Mouse (Mus musculus): ENCODE results near the gene Hoxd4. TPM values are rescaled to one million over a fixed set of nuclear protein-coding genes. Genes with fewer than 3 reads are reported as not detected.

The Hoxd4 gene
- polyA plus RNA-seq, 1 experiment from 2014 or later = 11.2 TPM

DNA sequence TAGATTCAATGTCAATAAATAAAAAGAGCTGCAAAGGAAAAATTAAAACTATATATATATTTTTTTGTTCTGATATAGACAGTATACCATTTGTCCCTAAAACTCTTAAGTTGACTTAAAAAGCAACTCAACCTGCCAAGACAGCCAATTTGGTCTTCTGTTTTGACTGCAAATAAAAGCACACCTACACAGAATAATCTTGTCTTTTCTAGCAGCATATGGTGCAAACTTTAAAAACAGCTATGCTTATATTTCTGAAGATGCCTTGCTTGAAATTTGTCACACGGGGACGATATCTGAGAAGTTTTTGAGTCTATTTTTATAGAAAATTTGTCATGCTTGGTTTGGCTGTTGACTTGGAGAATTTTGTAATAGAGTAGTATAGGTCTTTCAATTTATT is 62.6 kb downstream of the Hoxd4 start:
- ATAC-seq (ENCODE audit: insufficient read depth, low FRiP score, low TSS enrichment) = no peak
- Histone ChIP-seq H3K27me3 (ENCODE audit: control insufficient read depth, insufficient read depth, low read length) (no peaks in the 10 kb centered on the region), H3K27ac (ENCODE audit: low read depth, low read length) (no peak overlapping the region), H3K4me2 (ENCODE audit: low read depth) (no peak overlapping the region), H3K9me3 (ENCODE audit: control insufficient read depth, low read length) (no peaks in the 10 kb centered on the region), H3K9ac (ENCODE audit: low read length) (no peak overlapping the region), H3K4me3 (ENCODE audit: low read depth, low read length) (no peak overlapping the region), H3K36me3 (ENCODE audit: control insufficient read depth, insufficient read depth, low read length) (no peaks in the 10 kb centered on the region), H3K4me1 (ENCODE audit: control insufficient read depth, insufficient read depth, low read length) (no peaks in the 10 kb centered on the region)
- WGBS = 88% methylated on average over 2 of the region's 2 CpGs
- DNase-seq (ENCODE audit: low spot score) = no peak

DNA sequence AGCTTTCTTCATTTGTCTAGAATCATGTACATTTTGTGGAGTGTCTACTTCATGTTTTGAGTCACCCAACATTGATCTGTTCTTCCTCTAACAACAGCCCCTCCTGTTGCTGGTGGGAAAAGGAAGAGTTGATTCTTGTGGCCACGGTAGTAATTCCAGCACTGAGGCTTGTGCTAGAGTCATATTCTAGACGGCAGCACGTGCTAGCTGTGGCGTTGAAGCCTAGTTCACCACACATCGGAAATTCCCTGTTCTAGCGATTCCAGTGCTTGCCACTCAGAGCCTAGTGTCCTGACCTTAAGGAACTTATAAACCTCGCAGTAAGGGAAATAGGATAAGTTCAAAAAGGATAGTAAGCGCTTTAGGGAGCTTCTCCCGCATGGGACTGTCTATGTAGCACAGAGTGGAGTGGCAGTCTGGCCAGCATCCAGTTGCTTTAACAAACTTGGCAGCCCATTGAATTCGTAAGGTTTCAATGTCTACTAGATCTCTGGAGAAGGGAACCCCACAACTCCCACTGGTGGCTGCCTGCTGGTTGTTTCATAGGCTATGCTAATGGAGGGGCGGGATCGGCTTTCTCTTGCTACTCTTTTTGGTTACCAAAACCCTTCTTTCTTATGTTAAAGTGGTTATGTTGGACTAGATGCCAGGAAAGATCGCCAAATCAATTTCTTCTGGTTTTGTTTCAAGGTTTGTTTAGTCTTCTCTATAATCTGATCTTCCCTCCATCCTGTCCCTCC is 66.0 kb downstream of the Hoxd4 start:
- H3K9me3 ChIP-seq (ENCODE audit: control insufficient read depth, low read length) = no peaks in the 10 kb centered on the region
- H3K27ac ChIP-seq (ENCODE audit: low read depth, low read length) = no peak overlapping the region
- no peak overlapping the region for H3K4me2 ChIP-seq (ENCODE audit: low read depth)
- no peak overlapping the region for H3K4me3 ChIP-seq (ENCODE audit: low read depth, low read length)
- no peaks in the 10 kb centered on the region for H3K27me3 ChIP-seq (ENCODE audit: control insufficient read depth, insufficient read depth, low read length)
- H3K4me1 ChIP-seq (ENCODE audit: control insufficient read depth, insufficient read depth, low read length) = no peaks in the 10 kb centered on the region
- 73% methylated on average over 13 of the region's 13 CpGs for WGBS
- DNase-seq (ENCODE audit: low spot score) (no peak), ATAC-seq (ENCODE audit: insufficient read depth, low FRiP score, low TSS enrichment) (no peak)
- H3K9ac ChIP-seq (ENCODE audit: low read length) = no peak overlapping the region
- H3K36me3 ChIP-seq (ENCODE audit: control insufficient read depth, insufficient read depth, low read length) = no peaks in the 10 kb centered on the region

MicroRNAs within 50 kb of the gene (microRNA counts, 519-probe panel; counts per million panel counts)
- microRNA mmu-miR-10b = 6,556 counts per million, percentile 98 among the panel's probes with 10 or more counts

Small RNAs within 50 kb of the gene (microRNA-seq; reads per million reads assigned to microRNA genes)
- not detected for gene Gm44463
- 153,999 reads per million, percentile 100 among the genes with 10 or more reads in this experiment for gene Mir10b

Other genes starting within 250 kb of the Hoxd4 start
- 46.5 and 48.3 TPM in 2 replicates for gene Lnpk, start 132.5 kb upstream of the Hoxd4 start, polyA plus RNA-seq (2014; fragmentation: Nextera tagmentation; extraction: Ambion mirVana)
- 0.54 and 0.69 TPM in 2 replicates for gene Evx2, start 52.4 kb upstream of the Hoxd4 start, polyA plus RNA-seq (2014; fragmentation: Nextera tagmentation; extraction: Ambion mirVana)
- gene Hoxd13, start 43.6 kb upstream of the Hoxd4 start, polyA plus RNA-seq (2014; fragmentation: Nextera tagmentation; extraction: Ambion mirVana) = 0.41 and 1.0 TPM in 2 replicates
- 2.1 TPM in 2 replicates for gene Hoxd12, start 36.9 kb upstream of the Hoxd4 start, polyA plus RNA-seq (2014; fragmentation: Nextera tagmentation; extraction: Ambion mirVana)
- gene Hoxd11, start 32.4 kb upstream of the Hoxd4 start, polyA plus RNA-seq (2014; fragmentation: Nextera tagmentation; extraction: Ambion mirVana) = 8.1 and 8.5 TPM in 2 replicates
- gene Hoxd10, start 20.0 kb upstream of the Hoxd4 start, polyA plus RNA-seq (2014; fragmentation: Nextera tagmentation; extraction: Ambion mirVana) = 28.1 and 29.3 TPM in 2 replicates
- 14.3 and 17.3 TPM in 2 replicates for gene Hoxd9, start 14.2 kb upstream of the Hoxd4 start, polyA plus RNA-seq (2014; fragmentation: Nextera tagmentation; extraction: Ambion mirVana)
- gene Hoxd8, start 7.3 kb upstream of the Hoxd4 start, polyA plus RNA-seq (2014; fragmentation: Nextera tagmentation; extraction: Ambion mirVana) = 21.3 and 23.1 TPM in 2 replicates
- 52.7 and 55.0 TPM in 2 replicates for gene Hoxd3, start within 50 bp of the Hoxd4 start, polyA plus RNA-seq (2014; fragmentation: Nextera tagmentation; extraction: Ambion mirVana)
- gene Gm28230, start 14.8 kb downstream of the Hoxd4 start, polyA plus RNA-seq (2014; fragmentation: Nextera tagmentation; extraction: Ambion mirVana) = 3.9 and 5.5 TPM in 2 replicates
- gene Hoxd1, start 51.1 kb downstream of the Hoxd4 start, polyA plus RNA-seq (2014; fragmentation: Nextera tagmentation; extraction: Ambion mirVana) = 9.0 and 9.8 TPM in 2 replicates
- gene Mtx2, start 113.9 kb downstream of the Hoxd4 start, polyA plus RNA-seq (2014; fragmentation: Nextera tagmentation; extraction: Ambion mirVana) = 163 and 168 TPM in 2 replicates

Measured in neural tube, embryonic 11.5 days (tissue).